Mouse (Mus musculus): Measurements from ENCODE around the gene Amacr. TPM values are rescaled to one million over a fixed set of nuclear protein-coding genes. Genes with fewer than 3 reads are reported as not detected.

The Amacr gene
- polyA plus RNA-seq, 1 experiment from 2014 or later, result 9.8 TPM

GRCm38 (mm10) chr15:11038476-11038875 is 56.9 kb downstream of the Amacr start:
- 3% methylated on average over 12 of the region's 12 CpGs for WGBS
- peaks cover 48% of the 10 kb centered on the region for H3K27me3 ChIP-seq

GRCm38 (mm10) chr15:11040067-11040466 is 58.5 kb downstream of the Amacr start:
- H3K27ac ChIP-seq (replicated peaks), result no peak overlapping the region
- peaks cover 20% of the 10 kb centered on the region for H3K4me1 ChIP-seq
- H3K9ac ChIP-seq (replicated peaks), result no peak overlapping the region
- no peaks in the 10 kb centered on the region for H3K36me3 ChIP-seq
- H3K9me3 ChIP-seq, result no peaks in the 10 kb centered on the region
- no peak for ATAC-seq (ENCODE audit: low FRiP score, low read depth)
- peaks cover 33% of the 10 kb centered on the region for H3K27me3 ChIP-seq
- H3K4me3 ChIP-seq, result no peak overlapping the region
- H3K4me2 ChIP-seq (replicated peaks), result no peak overlapping the region
- 59% methylated on average over 5 of the region's 5 CpGs for WGBS

More at GRCm38 (mm10) chr15:11038476-11038875, 56.9 kb downstream of the Amacr start:
- no peak for ATAC-seq (ENCODE audit: low FRiP score, low read depth)
- Histone ChIP-seq H3K9me3 (no peaks in the 10 kb centered on the region), H3K4me2 (replicated peaks) (no peak overlapping the region), H3K36me3 (no peaks in the 10 kb centered on the region), H3K4me3 (no peak overlapping the region), H3K9ac (replicated peaks) (no peak overlapping the region), H3K4me1 (peaks cover 20% of the 10 kb centered on the region), H3K27ac (replicated peaks) (no peak overlapping the region)

- no peak for ATAC-seq (ENCODE audit: low FRiP score, low read depth)
- no peak overlapping the region for H3K27ac ChIP-seq (replicated peaks)
- 81% methylated on average over 2 of the region's 2 CpGs for WGBS
- peaks cover 14% of the 10 kb centered on the region for H3K4me1 ChIP-seq
- no peak overlapping the region for H3K4me3 ChIP-seq
- no peaks in the 10 kb centered on the region for H3K36me3 ChIP-seq
- no peak overlapping the region for H3K9ac ChIP-seq (replicated peaks)
- no peaks in the 10 kb centered on the region for H3K9me3 ChIP-seq
- peaks cover 21% of the 10 kb centered on the region for H3K27me3 ChIP-seq
- no peak overlapping the region for H3K4me2 ChIP-seq (replicated peaks)
Measured at GRCm38 (mm10) chr15:11041229-11041628, 59.7 kb downstream of the Amacr start.

- Histone ChIP-seq H3K36me3 (no peaks in the 10 kb centered on the region), H3K9ac (replicated peaks) (no peak overlapping the region), H3K27me3 (peaks cover 5% of the 10 kb centered on the region), H3K4me1 (no peaks in the 10 kb centered on the region), H3K9me3 (no peaks in the 10 kb centered on the region), H3K4me3 (no peak overlapping the region), H3K27ac (replicated peaks) (no peak overlapping the region), H3K4me2 (replicated peaks) (no peak overlapping the region)
- 91% methylated on average over 5 of the region's 5 CpGs for WGBS
- no peak for ATAC-seq (ENCODE audit: low FRiP score, low read depth)
Measured at GRCm38 (mm10) chr15:11042828-11043227, 61.3 kb downstream of the Amacr start.

Other genes starting within 250 kb of the Amacr start
- gene C1qtnf3, start 29.4 kb upstream of the Amacr start, polyA plus RNA-seq (2016; fragmentation: Nextera tagmentation; extraction: Ambion mirVana), result 2.0 and 3.3 TPM in 2 replicates
- gene Slc45a2, start 19.0 kb downstream of the Amacr start, polyA plus RNA-seq (2016; fragmentation: Nextera tagmentation; extraction: Ambion mirVana), result 0.08 and 0.20 TPM in 2 replicates
- 1.6 and 2.5 TPM in 2 replicates for gene Rxfp3, start 56.2 kb downstream of the Amacr start, polyA plus RNA-seq (2016; fragmentation: Nextera tagmentation; extraction: Ambion mirVana)
- 3.0 and 5.1 TPM in 2 replicates for gene Adamts12, start 83.0 kb downstream of the Amacr start, polyA plus RNA-seq (2016; fragmentation: Nextera tagmentation; extraction: Ambion mirVana)

Data from midbrain, embryonic 12.5 days (tissue).